Mouse (Mus musculus) neural tube, embryonic 15.5 days (tissue): ENCODE data around the gene Fam84b. TPM values are rescaled to one million over a fixed set of nuclear protein-coding genes. Genes with fewer than 3 reads are reported as not detected.

ENCODE experiments used
- ATAC-seq: fragments of 200-750 bp; cut with Nextera tagmentation; 2 replicates; pipeline ENCODE4 v1.8.0; 2017; ENCODE audit warnings: mild to moderate bottlenecking, moderate TSS enrichment, moderate library complexity; ENCODE audit not compliant: low FRiP score
- H3K27ac ChIP-seq: fragments of 300-500 bp; sonication (generic); replicated peaks from 2 replicates; pipeline ENCODE4 v1.5.1; 2015; ENCODE audit warnings: mild to moderate bottlenecking, inconsistent platforms
- H3K27me3 ChIP-seq: fragments of 300-500 bp; sonication (generic); replicated peaks from 2 replicates; pipeline ENCODE4 v1.6.1; 2015; ENCODE audit warnings: inconsistent platforms
- H3K36me3 ChIP-seq: fragments of 300-500 bp; sonication (generic); 2 replicates; pipeline ENCODE4 v1.6.1; 2015; ENCODE audit warnings: inconsistent platforms
- H3K4me1 ChIP-seq: fragments of 300-500 bp; sonication (generic); 2 replicates; pipeline ENCODE4 v1.6.1; 2015; ENCODE audit warnings: inconsistent platforms
- H3K4me2 ChIP-seq: fragments of 300-500 bp; sonication (generic); 2 replicates; pipeline ENCODE4 v1.6.1; 2015; ENCODE audit warnings: inconsistent platforms, mild to moderate bottlenecking, moderate library complexity
- H3K4me3 ChIP-seq: fragments of 300-500 bp; sonication (generic); replicated peaks from 2 replicates; pipeline ENCODE4 v1.5.1; 2015; ENCODE audit warnings: mild to moderate bottlenecking, inconsistent platforms
- H3K9ac ChIP-seq: fragments of 300-500 bp; sonication (generic); replicated peaks from 2 replicates; pipeline ENCODE4 v1.6.1; 2015; ENCODE audit warnings: mild to moderate bottlenecking, inconsistent platforms
- H3K9me3 ChIP-seq: fragments of 300-500 bp; sonication (generic); replicated peaks from 2 replicates; pipeline ENCODE4 v1.6.1; 2016; ENCODE audit warnings: inconsistent platforms
- WGBS: fragments of 180-500 bp; shearing (Covaris S2); methylation state at CpG from one replicate; pipeline ENCODE4 v1.1.7; 2015; ENCODE audit warnings: mixed read lengths; 5-methylcytosine and 5-hydroxymethylcytosine counted together
- polyA plus RNA-seq: library from polyadenylated mRNA; unstranded; fragments of >200 nt; fragmentation: Nextera tagmentation; extraction: Ambion mirVana; gene quantifications from 2 replicates; pipeline ENCODE4 v1.2.1, GENCODE M21; 2015

Fam84b gene
- polyA plus RNA-seq, 1 experiment from 2014 or later: 5.5 TPM

GRCm38 (mm10) chr15:60824751-60825227 lies 28.8 kb downstream of the Fam84b start:
- Histone ChIP-seq H3K27ac (peak overlapping the region; percentile 82), H3K9ac (peak overlapping the region; percentile 64), H3K9me3 (no peaks in the 10 kb centered on the region), H3K4me3 (peak overlapping the region; percentile 77), H3K4me2 (peak overlapping the region; percentile 97), H3K36me3 (no peaks in the 10 kb centered on the region), H3K4me1 (peaks cover 25% of the 10 kb centered on the region), H3K27me3 (peaks cover 4% of the 10 kb centered on the region; the same call in 1 of the 2 replicates)
- WGBS: under 1% methylated on average over 32 of the region's 32 CpGs
- ATAC-seq: peak; percentile 89

GRCm38 (mm10) chr15:60823870-60824709 lies 29.5 kb downstream of the Fam84b start:
- peak overlapping the region; percentile 77 for H3K4me3 ChIP-seq
- WGBS: under 1% methylated on average over 45 of the region's 45 CpGs
- peaks cover 4% of the 10 kb centered on the region; the same call in 1 of the 2 replicates for H3K27me3 ChIP-seq
- H3K4me2 ChIP-seq: peak overlapping the region; percentile 97
- H3K27ac ChIP-seq: peak overlapping the region; percentile 82
- H3K9me3 ChIP-seq: no peaks in the 10 kb centered on the region
- H3K4me1 ChIP-seq: peaks cover 25% of the 10 kb centered on the region
- H3K9ac ChIP-seq: peak overlapping the region; percentile 64
- ATAC-seq: peak; percentile 33; the same call in 1 of the 2 replicates
- no peaks in the 10 kb centered on the region for H3K36me3 ChIP-seq

- peaks cover 25% of the 10 kb centered on the region for H3K4me1 ChIP-seq
- WGBS: under 1% methylated on average over 24 of the region's 24 CpGs
- H3K36me3 ChIP-seq: no peaks in the 10 kb centered on the region
- peak overlapping the region; percentile 77 for H3K4me3 ChIP-seq
- peaks cover 4% of the 10 kb centered on the region; the same call in 1 of the 2 replicates for H3K27me3 ChIP-seq
- peak overlapping the region; percentile 97 for H3K4me2 ChIP-seq
- ATAC-seq: peak; percentile 3; the same call in 1 of the 2 replicates
- H3K9me3 ChIP-seq: no peaks in the 10 kb centered on the region
- peak overlapping the region; percentile 79; the same call in 1 of the 2 replicates for H3K27ac ChIP-seq
- peak overlapping the region; percentile 64 for H3K9ac ChIP-seq
These were observed 30.0 kb downstream of the Fam84b start for GRCm38 (mm10) chr15:60823620-60823869.

- peak overlapping the region; percentile 79 for H3K27ac ChIP-seq
- H3K4me3 ChIP-seq: peak overlapping the region; percentile 77
- peak; percentile 84 for ATAC-seq
- H3K27me3 ChIP-seq: peaks cover 4% of the 10 kb centered on the region; the same call in 1 of the 2 replicates
- H3K36me3 ChIP-seq: no peaks in the 10 kb centered on the region
- peak overlapping the region; percentile 97 for H3K4me2 ChIP-seq
- peaks cover 25% of the 10 kb centered on the region for H3K4me1 ChIP-seq
- H3K9ac ChIP-seq: peak overlapping the region; percentile 64
- WGBS: under 1% methylated on average over 68 of the region's 68 CpGs
- H3K9me3 ChIP-seq: no peaks in the 10 kb centered on the region
These were observed 30.6 kb downstream of the Fam84b start for GRCm38 (mm10) chr15:60822803-60823619.

- H3K9ac ChIP-seq: peak overlapping the region; percentile 64
- peak overlapping the region; percentile 97 for H3K4me2 ChIP-seq
- peaks cover 25% of the 10 kb centered on the region for H3K4me1 ChIP-seq
- H3K36me3 ChIP-seq: no peaks in the 10 kb centered on the region
- H3K4me3 ChIP-seq: peak overlapping the region; percentile 77
- H3K27me3 ChIP-seq: peaks cover 4% of the 10 kb centered on the region; the same call in 1 of the 2 replicates
- H3K27ac ChIP-seq: peak overlapping the region; percentile 79
- H3K9me3 ChIP-seq: no peaks in the 10 kb centered on the region
- ATAC-seq: peak; percentile 18
- WGBS: 4% methylated on average over 10 of the region's 10 CpGs
These were observed 31.3 kb downstream of the Fam84b start for GRCm38 (mm10) chr15:60822101-60822802.

- Histone ChIP-seq H3K9me3 (no peaks in the 10 kb centered on the region), H3K4me2 (no peak overlapping the region), H3K27ac (no peak overlapping the region), H3K27me3 (no peaks in the 10 kb centered on the region), H3K9ac (no peak overlapping the region), H3K4me1 (peaks cover 21% of the 10 kb centered on the region), H3K36me3 (no peaks in the 10 kb centered on the region), H3K4me3 (no peak overlapping the region)
- 87% methylated on average over 1 of the region's 1 CpGs for WGBS
- no peak for ATAC-seq
These were observed 35.1 kb downstream of the Fam84b start for GRCm38 (mm10) chr15:60818500-60818899.

- Histone ChIP-seq H3K4me2 (no peak overlapping the region), H3K9ac (no peak overlapping the region), H3K27ac (no peak overlapping the region), H3K36me3 (no peaks in the 10 kb centered on the region), H3K27me3 (no peaks in the 10 kb centered on the region), H3K9me3 (no peaks in the 10 kb centered on the region), H3K4me3 (no peak overlapping the region), H3K4me1 (peaks cover 8% of the 10 kb centered on the region; the same call in 1 of the 2 replicates)
- 16% methylated on average over 1 of the region's 1 CpGs for WGBS
- no peak for ATAC-seq
These were observed 37.1 kb downstream of the Fam84b start for GRCm38 (mm10) chr15:60816478-60816877.

GRCm38 (mm10) chr15:60814542-60814941 lies 39.0 kb downstream of the Fam84b start:
- Histone ChIP-seq H3K27ac (no peak overlapping the region), H3K9ac (no peak overlapping the region), H3K9me3 (no peaks in the 10 kb centered on the region), H3K4me2 (no peak overlapping the region), H3K27me3 (no peaks in the 10 kb centered on the region), H3K4me1 (no peaks in the 10 kb centered on the region), H3K36me3 (no peaks in the 10 kb centered on the region), H3K4me3 (no peak overlapping the region)
- WGBS: 93% methylated on average over 3 of the region's 3 CpGs
- no peak for ATAC-seq

GRCm38 (mm10) chr15:60793041-60793673 lies 60.4 kb downstream of the Fam84b start:
- Histone ChIP-seq H3K9me3 (no peaks in the 10 kb centered on the region), H3K4me1 (no peaks in the 10 kb centered on the region), H3K36me3 (no peaks in the 10 kb centered on the region), H3K27ac (no peak overlapping the region), H3K4me3 (no peak overlapping the region), H3K27me3 (no peaks in the 10 kb centered on the region), H3K4me2 (no peak overlapping the region), H3K9ac (no peak overlapping the region)
- no peak for ATAC-seq

GRCm38 (mm10) chr15:60789084-60789483 lies 64.5 kb downstream of the Fam84b start:
- Histone ChIP-seq H3K4me1 (no peaks in the 10 kb centered on the region), H3K27ac (no peak overlapping the region), H3K9ac (no peak overlapping the region), H3K9me3 (no peaks in the 10 kb centered on the region), H3K27me3 (no peaks in the 10 kb centered on the region), H3K36me3 (no peaks in the 10 kb centered on the region), H3K4me2 (no peak overlapping the region), H3K4me3 (no peak overlapping the region)
- 79% methylated on average over 1 of the region's 1 CpGs for WGBS
- no peak for ATAC-seq

- WGBS: 87% methylated on average over 2 of the region's 2 CpGs
- H3K27ac ChIP-seq: no peak overlapping the region
- no peaks in the 10 kb centered on the region for H3K27me3 ChIP-seq
- no peaks in the 10 kb centered on the region for H3K9me3 ChIP-seq
- H3K4me2 ChIP-seq: no peak overlapping the region
- H3K4me3 ChIP-seq: no peak overlapping the region
- no peaks in the 10 kb centered on the region for H3K4me1 ChIP-seq
- no peaks in the 10 kb centered on the region for H3K36me3 ChIP-seq
- no peak overlapping the region for H3K9ac ChIP-seq
- ATAC-seq: no peak
These were observed 69.8 kb downstream of the Fam84b start for GRCm38 (mm10) chr15:60783761-60784160.
